Mouse (Mus musculus) liver, adult 2 months (tissue): ENCODE results near the gene Inka2.

Experiments
- CTCF ChIP-seq: fragments of 200-500 bp; IDR thresholded peaks from 2 replicates; pipeline ENCODE4 v1.5.1; 2011; ENCODE audit warnings: low read depth, low read length, control low read depth
- POLR2A ChIP-seq: fragments of 200-500 bp; IDR thresholded peaks from 2 replicates; pipeline ENCODE4 v1.6.1; 2011; ENCODE audit warnings: low read length, control low read depth; ENCODE audit not compliant: insufficient read depth; ENCODE audit errors: extremely low read depth

- TF ChIP-seq CTCF (no peak), POLR2A (no peak)
Observed at GRCm38 (mm10) chr3:105758098-105758497, 53.7 kb downstream of the Inka2 start.
